Mouse (Mus musculus) 3134 (cell line): ENCODE data around the gene Klhl36.

Experiments
- DNase-seq: peaks from one replicate; pipeline ENCODE4 v3.0.0-alpha.2; 2011; ENCODE audit warnings: low spot score; ENCODE audit not compliant: insufficient read length; ENCODE audit errors: extremely low read depth

Klhl36 gene

GRCm38 (mm10) chr8:119861706-119862389 is at the start of gene Klhl36:
Gene Klhl36, plus strand, starts transcription at chr8:119862266.
- peak; percentile 92 for DNase-seq

GRCm38 (mm10) chr8:119812650-119813431 is 49.2 kb upstream of the Klhl36 start:
- DNase-seq, result no peak

GRCm38 (mm10) chr8:119816219-119816618 is 45.8 kb upstream of the Klhl36 start:
- no peak for DNase-seq

GRCm38 (mm10) chr8:119817446-119817845 is 44.6 kb upstream of the Klhl36 start:
- no peak for DNase-seq

GRCm38 (mm10) chr8:119819316-119819715 is 42.8 kb upstream of the Klhl36 start:
- DNase-seq, result no peak

GRCm38 (mm10) chr8:119819976-119820375 is 42.1 kb upstream of the Klhl36 start:
- DNase-seq, result peak; percentile 68

GRCm38 (mm10) chr8:119821691-119822090 is 40.4 kb upstream of the Klhl36 start:
- DNase-seq, result no peak

GRCm38 (mm10) chr8:119823278-119823677 is 38.8 kb upstream of the Klhl36 start:
- DNase-seq, result no peak

GRCm38 (mm10) chr8:119824100-119824499 is 38.0 kb upstream of the Klhl36 start:
- DNase-seq, result peak; percentile 43

- no peak for DNase-seq
Measured at GRCm38 (mm10) chr8:119824809-119825273, 37.2 kb upstream of the Klhl36 start.

- no peak for DNase-seq
Measured at GRCm38 (mm10) chr8:119825950-119826730, 35.9 kb upstream of the Klhl36 start.

GRCm38 (mm10) chr8:119826982-119827381 is 35.1 kb upstream of the Klhl36 start:
- no peak for DNase-seq

- DNase-seq, result no peak
Measured at GRCm38 (mm10) chr8:119827721-119828153, 34.3 kb upstream of the Klhl36 start.

- DNase-seq, result no peak
Measured at GRCm38 (mm10) chr8:119829015-119829414, 33.1 kb upstream of the Klhl36 start.

GRCm38 (mm10) chr8:119829420-119829819 is 32.6 kb upstream of the Klhl36 start:
- no peak for DNase-seq

GRCm38 (mm10) chr8:119829870-119830580 is 32.0 kb upstream of the Klhl36 start:
- DNase-seq, result no peak

GRCm38 (mm10) chr8:119830589-119830988 is 31.5 kb upstream of the Klhl36 start:
- DNase-seq, result no peak

- peak; percentile 46 for DNase-seq
Measured at GRCm38 (mm10) chr8:119831336-119831995, 30.6 kb upstream of the Klhl36 start.

- peak; percentile 31 for DNase-seq
Measured at GRCm38 (mm10) chr8:119832101-119832617, 29.9 kb upstream of the Klhl36 start.

- no peak for DNase-seq
Measured at GRCm38 (mm10) chr8:119832931-119833330, 29.1 kb upstream of the Klhl36 start.
